Comparison of ENCODE assay signal across 27 mouse cellular contexts in the genomic region with DNA sequence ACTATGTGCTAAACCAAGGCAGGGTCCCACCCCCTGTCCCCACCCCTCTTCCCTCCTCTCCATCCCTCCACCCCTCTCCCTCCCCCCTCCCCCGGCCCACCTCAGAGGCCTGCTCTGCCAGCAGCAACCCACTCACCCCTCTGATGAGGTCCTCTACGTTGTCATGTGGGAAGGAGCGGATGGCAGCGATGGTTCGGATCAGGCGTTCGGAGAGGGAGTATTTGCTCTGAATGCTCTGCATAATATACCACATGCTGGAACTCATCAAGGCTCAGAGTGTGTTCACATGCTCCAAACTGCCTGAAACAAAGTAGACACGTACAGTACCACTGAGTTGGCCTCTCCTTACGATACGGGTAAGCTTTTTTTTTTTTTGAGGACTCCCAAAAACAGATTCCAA. TPM values are rescaled to one million over a fixed set of nuclear protein-coding genes. Genes with fewer than 3 reads are reported as not detected.
"Had no signal": no experiment of that assay in that cellular context is flagged by ENCODE, and none has a peak within 500 bp of the region (broad histone marks: within the 10 kb centered on the region; RNA-seq: fewer than 3 reads in every experiment).

No protein-coding gene starts in this region.

- DNase-seq: gastrocnemius, postnatal 10 days; gastrocnemius, postnatal 25 days; heart, postnatal 10 days; heart, postnatal 4 days; kidney, adult 18-20 months; kidney, adult 8-10 months; kidney, postnatal 10 days; kidney, postnatal 25 days; kidney, postnatal 4 days; liver, embryonic 13.5 days; liver, postnatal 0 days had no signal

- H3K4me3 ChIP-seq: heart, embryonic 10.5 days; heart, embryonic 12.5 days; hindbrain, embryonic 10.5 days; hindbrain, embryonic 12.5 days; intestine, embryonic 15.5 days; left cerebral cortex, adult 2 months; limb, embryonic 10.5 days; limb, embryonic 12.5 days; liver, embryonic 13.5 days; liver, embryonic 15.5 days had no signal

- H3K27ac ChIP-seq: heart, embryonic 10.5 days; hindbrain, embryonic 10.5 days; hindbrain, embryonic 12.5 days; hindbrain, embryonic 14.5 days; intestine, embryonic 15.5 days; left cerebral cortex, adult 2 months; limb, embryonic 10.5 days; limb, embryonic 12.5 days; liver, embryonic 13.5 days; liver, embryonic 15.5 days had no signal

RNA-seq across cellular contexts. Expression of gene Ccdc184, which starts 24.4 kb away (rescaled TPM):
- total RNA-seq: gastrocnemius, postnatal 10 days; gastrocnemius, postnatal 25 days; gastrocnemius, postnatal 4 days; granulocyte monocyte progenitor cell, adult 5-6 weeks had no signal

RNA-seq across cellular contexts. Expression of gene Olfr288, which starts 52.8 kb away (rescaled TPM):
- total RNA-seq: gastrocnemius, postnatal 10 days; gastrocnemius, postnatal 25 days; gastrocnemius, postnatal 4 days; granulocyte monocyte progenitor cell, adult 5-6 weeks; heart, adult 8-10 months; heart, postnatal 10 days; heart, postnatal 25 days; heart, postnatal 4 days; layer of hippocampus, postnatal 14 days; left cerebral cortex, adult 2 months; left cerebral cortex, postnatal 14 days had no signal
